Mouse (Mus musculus) midbrain, embryonic 15.5 days (tissue): ENCODE results near the gene Lrsam1. TPM values are rescaled to one million over a fixed set of nuclear protein-coding genes. Genes with fewer than 3 reads are reported as not detected.

Source experiments
- ATAC-seq: fragments of 200-750 bp; cut with Nextera tagmentation; replicated peaks from 2 replicates; pipeline ENCODE4 v1.8.0; 2017; ENCODE audit warnings: moderate TSS enrichment
- H3K27ac ChIP-seq: fragments of 300-500 bp; sonication (generic); 2 replicates; pipeline ENCODE4 v1.5.1; 2015; ENCODE audit warnings: mild to moderate bottlenecking, inconsistent platforms
- H3K27me3 ChIP-seq: fragments of 300-500 bp; sonication (generic); replicated peaks from 2 replicates; pipeline ENCODE4 v1.6.1; 2015; ENCODE audit warnings: inconsistent platforms
- H3K36me3 ChIP-seq: fragments of 300-500 bp; sonication (generic); replicated peaks from 2 replicates; pipeline ENCODE4 v1.6.1; 2015; ENCODE audit warnings: inconsistent platforms
- H3K4me1 ChIP-seq: fragments of 300-500 bp; sonication (generic); 2 replicates; pipeline ENCODE4 v1.6.1; 2015; ENCODE audit warnings: inconsistent platforms
- H3K4me2 ChIP-seq: fragments of 300-500 bp; sonication (generic); 2 replicates; pipeline ENCODE4 v1.6.1; 2015; ENCODE audit warnings: inconsistent platforms, mild to moderate bottlenecking, moderate library complexity
- H3K4me3 ChIP-seq: fragments of 300-500 bp; sonication (generic); 2 replicates; pipeline ENCODE4 v1.5.1; 2015; ENCODE audit warnings: mild to moderate bottlenecking, inconsistent platforms
- H3K9ac ChIP-seq: fragments of 300-500 bp; sonication (generic); 2 replicates; pipeline ENCODE4 v1.6.1; 2015; ENCODE audit warnings: mild to moderate bottlenecking, inconsistent platforms
- H3K9me3 ChIP-seq: fragments of 300-500 bp; sonication (generic); 2 replicates; pipeline ENCODE4 v1.6.1; 2016; ENCODE audit warnings: inconsistent platforms
- WGBS: fragments of 180-500 bp; shearing (Covaris S2); methylation state at CpG from one replicate; pipeline ENCODE4 v1.1.7; 2015; ENCODE audit warnings: mixed read lengths; 5-methylcytosine and 5-hydroxymethylcytosine counted together
- polyA plus RNA-seq: library from polyadenylated mRNA; unstranded; fragments of >200 nt; fragmentation: Nextera tagmentation; extraction: Ambion mirVana; gene quantifications from 2 replicates; pipeline ENCODE4 v1.2.1, GENCODE M21; 2015

The Lrsam1 gene
- polyA plus RNA-seq, 1 experiment from 2014 or later, result 24.2 TPM

GRCm38 (mm10) chr2:32966184-32966688 is 4.8 kb upstream of the Lrsam1 start:
- H3K4me1 ChIP-seq, result peaks cover 40% of the 10 kb centered on the region
- peak overlapping the region; percentile 96 for H3K27ac ChIP-seq
- no peaks in the 10 kb centered on the region for H3K27me3 ChIP-seq
- WGBS, result 11% methylated on average over 13 of the region's 13 CpGs
- no peak for ATAC-seq
- peaks cover 6% of the 10 kb centered on the region; the same call in 1 of the 2 replicates for H3K36me3 ChIP-seq
- peak overlapping the region; percentile 82 for H3K4me2 ChIP-seq
- peak overlapping the region; percentile 83 for H3K9ac ChIP-seq
- no peaks in the 10 kb centered on the region for H3K9me3 ChIP-seq
- H3K4me3 ChIP-seq, result peak overlapping the region; percentile 65

- no peak overlapping the region for H3K9ac ChIP-seq
- WGBS, result 16% methylated on average over 7 of the region's 7 CpGs
- no peaks in the 10 kb centered on the region for H3K9me3 ChIP-seq
- peak overlapping the region; percentile 82; the same call in 1 of the 2 replicates for H3K4me2 ChIP-seq
- H3K27ac ChIP-seq, result no peak overlapping the region
- H3K27me3 ChIP-seq, result no peaks in the 10 kb centered on the region
- H3K4me3 ChIP-seq, result no peak overlapping the region
- ATAC-seq, result no peak
- H3K36me3 ChIP-seq, result peaks cover 6% of the 10 kb centered on the region; the same call in 1 of the 2 replicates
- H3K4me1 ChIP-seq, result peaks cover 45% of the 10 kb centered on the region
Observed at GRCm38 (mm10) chr2:32965511-32966183, 4.2 kb upstream of the Lrsam1 start.

GRCm38 (mm10) chr2:32964659-32965457 is 3.4 kb upstream of the Lrsam1 start:
- no peak overlapping the region for H3K27ac ChIP-seq
- H3K4me3 ChIP-seq, result no peak overlapping the region
- H3K9ac ChIP-seq, result no peak overlapping the region
- WGBS, result 32% methylated on average over 10 of the region's 10 CpGs
- peaks cover 49% of the 10 kb centered on the region for H3K4me1 ChIP-seq
- no peaks in the 10 kb centered on the region for H3K9me3 ChIP-seq
- ATAC-seq, result no peak
- H3K36me3 ChIP-seq, result peaks cover 6% of the 10 kb centered on the region; the same call in 1 of the 2 replicates
- H3K4me2 ChIP-seq, result no peak overlapping the region
- H3K27me3 ChIP-seq, result no peaks in the 10 kb centered on the region

- Histone ChIP-seq H3K27ac (no peak overlapping the region), H3K27me3 (no peaks in the 10 kb centered on the region), H3K4me2 (no peak overlapping the region), H3K4me3 (no peak overlapping the region), H3K9me3 (no peaks in the 10 kb centered on the region), H3K9ac (no peak overlapping the region), H3K36me3 (peaks cover 6% of the 10 kb centered on the region; the same call in 1 of the 2 replicates), H3K4me1 (peaks cover 49% of the 10 kb centered on the region)
- no peak for ATAC-seq
- 82% methylated on average over 1 of the region's 1 CpGs for WGBS
Observed at GRCm38 (mm10) chr2:32963981-32964380, 2.6 kb upstream of the Lrsam1 start.

- H3K27ac ChIP-seq, result no peak overlapping the region
- WGBS, result 68% methylated on average over 4 of the region's 4 CpGs
- no peak for ATAC-seq
- no peak overlapping the region for H3K4me3 ChIP-seq
- H3K27me3 ChIP-seq, result no peaks in the 10 kb centered on the region
- H3K4me1 ChIP-seq, result peaks cover 49% of the 10 kb centered on the region
- peak overlapping the region; percentile 82 for H3K4me2 ChIP-seq
- no peaks in the 10 kb centered on the region for H3K9me3 ChIP-seq
- no peak overlapping the region for H3K9ac ChIP-seq
- H3K36me3 ChIP-seq, result peaks cover 6% of the 10 kb centered on the region; the same call in 1 of the 2 replicates
Observed at GRCm38 (mm10) chr2:32963544-32963943, 2.1 kb upstream of the Lrsam1 start.

GRCm38 (mm10) chr2:32962875-32963220 is 1.4 kb upstream of the Lrsam1 start:
- H3K9ac ChIP-seq, result peak overlapping the region; percentile 66
- H3K27ac ChIP-seq, result no peak overlapping the region
- 9% methylated on average over 9 of the region's 9 CpGs for WGBS
- ATAC-seq, result no peak
- no peaks in the 10 kb centered on the region for H3K27me3 ChIP-seq
- peaks cover 45% of the 10 kb centered on the region for H3K4me1 ChIP-seq
- H3K9me3 ChIP-seq, result no peaks in the 10 kb centered on the region
- peaks cover 6% of the 10 kb centered on the region; the same call in 1 of the 2 replicates for H3K36me3 ChIP-seq
- H3K4me2 ChIP-seq, result peak overlapping the region; percentile 82
- peak overlapping the region; percentile 76 for H3K4me3 ChIP-seq

- peaks cover 40% of the 10 kb centered on the region for H3K4me1 ChIP-seq
- H3K36me3 ChIP-seq, result peaks cover 6% of the 10 kb centered on the region; the same call in 1 of the 2 replicates
- H3K27ac ChIP-seq, result peak overlapping the region; percentile 76
- under 1% methylated on average over 33 of the region's 33 CpGs for WGBS
- H3K9me3 ChIP-seq, result no peaks in the 10 kb centered on the region
- peak overlapping the region; percentile 66 for H3K9ac ChIP-seq
- no peaks in the 10 kb centered on the region for H3K27me3 ChIP-seq
- peak overlapping the region; percentile 76 for H3K4me3 ChIP-seq
- peak; percentile 1; the same call in 1 of the 2 replicates for ATAC-seq
- H3K4me2 ChIP-seq, result peak overlapping the region; percentile 82
Observed at GRCm38 (mm10) chr2:32962062-32962874, 854 bp upstream of the Lrsam1 start.

GRCm38 (mm10) chr2:32960273-32960672 is 1.1 kb downstream of the Lrsam1 start:
- no peak for ATAC-seq
- 94% methylated on average over 4 of the region's 4 CpGs for WGBS
- Histone ChIP-seq H3K36me3 (peaks cover 15% of the 10 kb centered on the region; the same call in 1 of the 2 replicates), H3K9me3 (no peaks in the 10 kb centered on the region), H3K4me2 (peak overlapping the region; percentile 82), H3K4me1 (peaks cover 30% of the 10 kb centered on the region), H3K27ac (no peak overlapping the region), H3K27me3 (no peaks in the 10 kb centered on the region), H3K4me3 (peak overlapping the region; percentile 76; the same call in 1 of the 2 replicates), H3K9ac (peak overlapping the region; percentile 59)

- no peak overlapping the region for H3K9ac ChIP-seq
- 67% methylated on average over 8 of the region's 8 CpGs for WGBS
- H3K27ac ChIP-seq, result no peak overlapping the region
- H3K27me3 ChIP-seq, result no peaks in the 10 kb centered on the region
- H3K4me2 ChIP-seq, result no peak overlapping the region
- no peak overlapping the region for H3K4me3 ChIP-seq
- H3K36me3 ChIP-seq, result peaks cover 28% of the 10 kb centered on the region
- ATAC-seq, result no peak
- H3K9me3 ChIP-seq, result no peaks in the 10 kb centered on the region
- peaks cover 13% of the 10 kb centered on the region for H3K4me1 ChIP-seq
Observed at GRCm38 (mm10) chr2:32957344-32957743, 4.1 kb downstream of the Lrsam1 start.

- no peak overlapping the region for H3K4me3 ChIP-seq
- H3K27me3 ChIP-seq, result no peaks in the 10 kb centered on the region
- no peak overlapping the region for H3K27ac ChIP-seq
- H3K36me3 ChIP-seq, result peaks cover 36% of the 10 kb centered on the region
- no peak for ATAC-seq
- H3K9ac ChIP-seq, result no peak overlapping the region
- H3K4me2 ChIP-seq, result no peak overlapping the region
- H3K9me3 ChIP-seq, result no peaks in the 10 kb centered on the region
- 94% methylated on average over 2 of the region's 2 CpGs for WGBS
- H3K4me1 ChIP-seq, result no peaks in the 10 kb centered on the region
Observed at GRCm38 (mm10) chr2:32954581-32954980, 6.8 kb downstream of the Lrsam1 start.

- ATAC-seq, result no peak
- H3K27ac ChIP-seq, result no peak overlapping the region
- no peaks in the 10 kb centered on the region for H3K4me1 ChIP-seq
- no peak overlapping the region for H3K9ac ChIP-seq
- H3K27me3 ChIP-seq, result no peaks in the 10 kb centered on the region
- H3K36me3 ChIP-seq, result peaks cover 38% of the 10 kb centered on the region
- H3K4me3 ChIP-seq, result no peak overlapping the region
- WGBS, result 93% methylated on average over 11 of the region's 11 CpGs
- H3K4me2 ChIP-seq, result no peak overlapping the region
- no peaks in the 10 kb centered on the region for H3K9me3 ChIP-seq
Observed at GRCm38 (mm10) chr2:32947454-32947853, 14.0 kb downstream of the Lrsam1 start.

GRCm38 (mm10) chr2:32940483-32940882 is 20.9 kb downstream of the Lrsam1 start:
- ATAC-seq, result no peak
- Histone ChIP-seq H3K4me3 (no peak overlapping the region), H3K4me1 (no peaks in the 10 kb centered on the region), H3K27me3 (no peaks in the 10 kb centered on the region), H3K4me2 (no peak overlapping the region), H3K36me3 (peaks cover 39% of the 10 kb centered on the region), H3K9ac (no peak overlapping the region), H3K9me3 (no peaks in the 10 kb centered on the region), H3K27ac (no peak overlapping the region)
- 92% methylated on average over 4 of the region's 4 CpGs for WGBS
